Mouse (Mus musculus) spleen, postnatal 10 days (tissue): ENCODE data around the gene Gm4301.
"Not testable (repeated sequence)": the region's sequence is repeated elsewhere in the genome, so short reads cannot be mapped to it uniquely, and the experiment has no call there.

ENCODE experiments used
- DNase-seq, 2 experiments: peaks; one replicate each; pipeline ENCODE4 v3.0.0; 2021 to 2022; ENCODE audit warnings: low spot score in 2 of 2

Gm4301 gene

GRCm38 (mm10) chr10:100335376-100335775, at the start of gene Gm4301:
Gm4301 (plus strand) TSS chr10:100335676.
- DNase-seq, result not testable (repeated sequence)

DNA sequence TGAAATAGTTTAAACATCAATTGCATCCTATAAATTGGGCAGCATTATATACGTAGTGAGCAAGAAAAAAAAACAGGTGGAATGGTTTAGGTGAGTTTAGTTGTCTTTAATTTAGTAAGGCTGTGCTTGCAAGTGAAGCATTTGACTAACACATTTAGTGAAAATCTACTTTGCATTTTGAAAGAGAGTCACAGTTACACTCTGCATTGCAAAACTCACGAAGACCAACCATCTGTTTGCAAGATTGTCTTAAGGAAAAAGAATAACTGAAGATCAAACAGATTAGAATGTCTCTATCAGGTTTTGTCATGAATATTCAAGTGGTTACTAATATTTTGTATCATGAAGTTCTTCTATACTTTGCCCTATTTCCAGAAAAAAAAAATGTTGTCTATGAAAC, 39.4 kb upstream of the Gm4301 start:
- no peak for DNase-seq

DNA sequence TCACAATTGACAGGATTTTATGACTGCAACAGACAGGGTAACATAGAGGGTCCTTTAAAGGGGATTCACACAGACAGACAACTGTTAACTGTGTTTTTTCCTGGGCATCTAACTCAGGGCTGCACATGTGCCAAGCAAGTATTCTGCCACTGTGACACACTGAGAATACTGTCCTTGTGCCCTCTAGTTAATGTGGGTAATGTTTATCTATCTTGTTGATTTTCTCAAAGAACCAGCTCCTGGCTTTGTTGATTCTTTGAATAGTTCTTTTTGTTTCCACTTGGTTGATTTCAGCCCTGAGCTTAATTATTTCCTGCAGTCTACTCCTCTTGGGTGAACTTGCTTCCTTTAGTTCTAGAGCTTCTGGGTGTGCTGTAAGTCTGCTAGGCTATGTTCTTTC, 35.4 kb upstream of the Gm4301 start:
- not testable (repeated sequence) for DNase-seq

DNA sequence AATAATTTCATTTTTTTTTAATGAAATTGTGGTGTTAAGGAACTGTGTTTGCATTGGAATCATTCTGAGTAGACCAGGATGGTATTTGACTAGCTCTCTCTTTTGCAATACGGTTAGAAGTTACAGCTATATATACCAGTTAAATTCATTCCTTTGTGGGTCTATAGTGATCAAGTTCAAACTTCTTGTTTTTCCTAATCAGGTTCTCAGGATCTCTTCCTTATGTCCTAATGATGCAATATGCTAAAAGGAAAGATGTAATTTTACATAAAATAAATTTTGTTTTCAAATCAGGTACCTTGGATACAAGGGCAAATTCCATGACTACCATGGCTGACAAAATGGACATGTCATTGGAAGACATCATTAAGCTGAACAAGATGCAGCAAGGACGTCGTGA, 5.1 kb downstream of the Gm4301 start, which contains the start of gene Gm4302:
Gm4302 (plus strand) TSS at position 301 of the 400 bp plus-strand sequence.
- not testable (repeated sequence) for DNase-seq

GRCm38 (mm10) chr10:100345672-100346071, 10.2 kb downstream of the Gm4301 start, which contains the start of gene Gm4303:
Gm4303 (plus strand) TSS chr10:100345972.
- DNase-seq, result not testable (repeated sequence)

- DNase-seq, result not testable (repeated sequence)
These were observed 15.3 kb downstream of the Gm4301 start, which contains the start of gene Gm4305 for GRCm38 (mm10) chr10:100350793-100351192. Gm4305 (plus strand) TSS chr10:100351093.

- peak; percentile 7 to 12 for DNase-seq
These were observed 21.4 kb downstream of the Gm4301 start for GRCm38 (mm10) chr10:100356841-100357240.

GRCm38 (mm10) chr10:100361038-100361437, 25.6 kb downstream of the Gm4301 start, which contains the start of gene Gm4307:
Gm4307 (plus strand) TSS chr10:100361338.
- DNase-seq, result not testable (repeated sequence)

DNA sequence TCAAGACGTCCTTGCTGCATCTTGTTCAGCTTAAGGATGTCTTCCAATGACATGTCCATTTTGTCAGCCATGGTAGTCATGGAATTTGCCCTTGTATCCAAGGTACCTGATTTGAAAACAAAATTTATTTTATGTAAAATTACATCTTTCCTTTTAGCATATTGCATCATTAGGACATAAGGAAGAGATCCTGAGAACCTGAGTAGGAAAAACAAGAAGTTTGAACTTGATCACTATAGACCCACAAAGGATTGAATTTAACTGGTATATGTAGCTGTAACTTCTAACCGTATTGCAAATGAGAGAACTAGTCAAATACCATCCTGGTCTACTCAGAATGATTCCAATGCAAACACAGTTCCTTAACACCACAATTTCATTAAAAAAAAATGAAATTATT, 47.0 kb downstream of the Gm4301 start, which contains the start of gene Gm4312:
Gm4312 (minus strand) TSS at position 101 of the 400 bp plus-strand sequence.
- DNase-seq, result not testable (repeated sequence)
